Mouse (Mus musculus) ovary, adult 10 weeks (tissue): ENCODE measurements around the gene Cdk5rap3. TPM values are rescaled to one million over a fixed set of nuclear protein-coding genes. Genes with fewer than 3 reads are reported as not detected.

Experiments used
- polyA plus RNA-seq: library from polyadenylated mRNA; stranded (reverse); fragments of 350-450 nt; fragmentation: Illumina TruSeq; extraction: RNeasy Lipid Tissue Mini Kit (QIAGEN cat#74804); gene quantifications from one replicate; pipeline ENCODE4 v1.2.3, GENCODE M21; 2014

Cdk5rap3 gene
- polyA plus RNA-seq, result 18.0 TPM

GRCm38 (mm10) chr11:96916044-96916884 is at the start of gene Cdk5rap3:
Gene Cdk5rap3, minus strand, starts transcription at chr11:96916496.

GRCm38 (mm10) chr11:96943746-96944304 is 27.5 kb upstream of the Cdk5rap3 start, which contains the start of gene Pnpo:
Gene Pnpo, minus strand, starts transcription at chr11:96943986.

DNA sequence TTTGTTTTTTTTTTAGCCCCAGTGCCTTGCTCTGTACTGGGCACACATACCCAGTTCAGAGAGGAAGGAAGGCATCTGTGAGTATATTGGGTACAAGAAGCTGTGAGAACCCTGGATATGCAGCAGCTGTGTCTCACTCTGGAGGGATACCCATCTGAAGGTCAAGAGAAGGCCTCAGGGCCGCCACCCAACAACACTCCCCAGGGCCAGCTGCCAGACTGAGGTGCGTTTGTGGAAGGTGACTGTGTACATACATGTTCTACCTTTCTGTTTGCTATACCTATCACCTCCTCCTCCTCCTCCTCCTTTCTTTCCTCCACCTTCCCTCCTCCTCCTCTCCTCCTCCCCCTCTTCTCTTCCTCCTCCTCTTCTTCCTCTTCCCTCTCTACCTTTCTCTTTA is 11.8 kb upstream of the Cdk5rap3 start, which contains the start of gene Prr15l:
TSS of gene Prr15l (plus strand) at position 17 of the 400 bp plus-strand sequence.

Other genes with a start within 250 kb of the Cdk5rap3 start
- gene Snx11, start 138.9 kb downstream of the Cdk5rap3 start, polyA plus RNA-seq, result 2.4 TPM
- 124 TPM for gene Cbx1, start 127.4 kb downstream of the Cdk5rap3 start, polyA plus RNA-seq
- gene Nfe2l1, start 86.5 kb downstream of the Cdk5rap3 start, polyA plus RNA-seq, result 89.7 TPM
- gene Copz2, start 66.6 kb downstream of the Cdk5rap3 start, polyA plus RNA-seq, result 12.9 TPM
- gene Prr15l, start 11.6 kb upstream of the Cdk5rap3 start, polyA plus RNA-seq, result 1.3 TPM
- 9.2 TPM for gene Pnpo, start 27.5 kb upstream of the Cdk5rap3 start, polyA plus RNA-seq
- 5.3 TPM for gene Sp2, start 66.5 kb upstream of the Cdk5rap3 start, polyA plus RNA-seq
- gene Sp6, start 96.9 kb upstream of the Cdk5rap3 start, polyA plus RNA-seq, result not detected
- not detected for gene Scrn2, start 113.4 kb upstream of the Cdk5rap3 start, polyA plus RNA-seq
- 0.48 TPM for gene Lrrc46, start 124.9 kb upstream of the Cdk5rap3 start, polyA plus RNA-seq
- gene Mrpl10, start 125.1 kb upstream of the Cdk5rap3 start, polyA plus RNA-seq, result 11.5 TPM
- gene Osbpl7, start 134.1 kb upstream of the Cdk5rap3 start, polyA plus RNA-seq, result not detected
- gene Tbx21, start 198.8 kb upstream of the Cdk5rap3 start, polyA plus RNA-seq, result not detected
- not detected for gene Tbkbp1, start 235.0 kb upstream of the Cdk5rap3 start, polyA plus RNA-seq